Mouse (Mus musculus): ENCODE data around the gene Zfp993. TPM values are rescaled to one million over a fixed set of nuclear protein-coding genes. Genes with fewer than 3 reads are reported as not detected.
"Not testable (repeated sequence)": the region's sequence is repeated elsewhere in the genome, so short reads cannot be mapped to it uniquely, and the experiment has no call there.

Gene Zfp993
- polyA plus RNA-seq (2011; ENCODE audit: insufficient read depth, insufficient read length, low replicate concordance, missing spikeins), result 13.7 TPM in 1 of 2 replicates, not detected in the other

GRCm38 (mm10) chr4:146610774-146611400 is at the start of gene Zfp993:
TSS of gene Zfp993 (plus strand) at chr4:146610961.
- H3K27ac ChIP-seq (ENCODE audit: control insufficient read depth, insufficient read depth, low read depth, low read length, poor library complexity); H3K4me1 ChIP-seq (ENCODE audit: control insufficient read depth, insufficient read depth, low read length); H3K4me3 ChIP-seq (replicated peaks; ENCODE audit: control insufficient read depth, low read depth, low read length): not testable (repeated sequence)
- no CpG with 5 or more reads among the region's 14 CpGs for WGBS

- WGBS, result 7% methylated on average over 3 of the region's 111 CpGs
- H3K4me1 ChIP-seq (ENCODE audit: control insufficient read depth, insufficient read depth, low read length), result not testable (repeated sequence)
Measured at GRCm38 (mm10) chr4:146579905-146580873, 30.6 kb upstream of the Zfp993 start.

GRCm38 (mm10) chr4:146603578-146604399 is 7.0 kb upstream of the Zfp993 start:
- not testable (repeated sequence) for H3K27ac ChIP-seq (ENCODE audit: control insufficient read depth, insufficient read depth, low read depth, low read length, poor library complexity); H3K4me1 ChIP-seq (ENCODE audit: control insufficient read depth, insufficient read depth, low read length); H3K4me3 ChIP-seq (replicated peaks; ENCODE audit: control insufficient read depth, low read depth, low read length)
- 16% methylated on average over 34 of the region's 53 CpGs for WGBS

More at GRCm38 (mm10) chr4:146579905-146580873, 30.6 kb upstream of the Zfp993 start:
- not testable (repeated sequence) for H3K4me3 ChIP-seq (replicated peaks; ENCODE audit: control insufficient read depth, low read depth, low read length); H3K27ac ChIP-seq (ENCODE audit: control insufficient read depth, insufficient read depth, low read depth, low read length, poor library complexity)

GRCm38 (mm10) chr4:146644367-146644766 is 33.6 kb downstream of the Zfp993 start:
- H3K27ac ChIP-seq (ENCODE audit: control insufficient read depth, insufficient read depth, low read depth, low read length, poor library complexity); H3K4me3 ChIP-seq (replicated peaks; ENCODE audit: control insufficient read depth, low read depth, low read length); H3K4me1 ChIP-seq (ENCODE audit: control insufficient read depth, insufficient read depth, low read length): not testable (repeated sequence)
- no CpG with 5 or more reads among the region's 4 CpGs for WGBS

- WGBS, result no CpG with 5 or more reads among the region's 2 CpGs
- not testable (repeated sequence) for H3K4me3 ChIP-seq (replicated peaks; ENCODE audit: control insufficient read depth, low read depth, low read length); H3K27ac ChIP-seq (ENCODE audit: control insufficient read depth, insufficient read depth, low read depth, low read length, poor library complexity); H3K4me1 ChIP-seq (ENCODE audit: control insufficient read depth, insufficient read depth, low read length)
Measured at GRCm38 (mm10) chr4:146649641-146650040, 38.9 kb downstream of the Zfp993 start.

- H3K27ac ChIP-seq (ENCODE audit: control insufficient read depth, insufficient read depth, low read depth, low read length, poor library complexity); H3K4me3 ChIP-seq (replicated peaks; ENCODE audit: control insufficient read depth, low read depth, low read length): not testable (repeated sequence)
- 57% methylated on average over 2 of the region's 4 CpGs for WGBS
Measured at GRCm38 (mm10) chr4:146650115-146650514, 39.4 kb downstream of the Zfp993 start.

GRCm38 (mm10) chr4:146650639-146651038 is 39.9 kb downstream of the Zfp993 start:
- H3K4me1 ChIP-seq (ENCODE audit: control insufficient read depth, insufficient read depth, low read length); H3K27ac ChIP-seq (ENCODE audit: control insufficient read depth, insufficient read depth, low read depth, low read length, poor library complexity); H3K4me3 ChIP-seq (replicated peaks; ENCODE audit: control insufficient read depth, low read depth, low read length): not testable (repeated sequence)
- 80% methylated on average over 2 of the region's 5 CpGs for WGBS

More at GRCm38 (mm10) chr4:146650115-146650514, 39.4 kb downstream of the Zfp993 start:
- not testable (repeated sequence) for H3K4me1 ChIP-seq (ENCODE audit: control insufficient read depth, insufficient read depth, low read length)

Other genes starting within 250 kb of the Zfp993 start
- gene Zfp992, start 161.9 kb upstream of the Zfp993 start, polyA plus RNA-seq (2011; ENCODE audit: insufficient read depth, insufficient read length, low replicate concordance, missing spikeins), result 5.3 and 10.0 TPM in 2 replicates
- gene Zfp981, start 108.9 kb upstream of the Zfp993 start, polyA plus RNA-seq (2011; ENCODE audit: insufficient read depth, insufficient read length, low replicate concordance, missing spikeins), result 26.1 TPM in 1 of 2 replicates, not detected in the other

All from bone marrow, adult 2 months (tissue).